Mouse (Mus musculus): ENCODE measurements around the gene Olfr394.
"Not testable (repeated sequence)": the region's sequence is repeated elsewhere in the genome, so short reads cannot be mapped to it uniquely, and the experiment has no call there.

Gene Olfr394

GRCm38 (mm10) chr11:73890671-73891070, at the start of gene Olfr394:
TSS of gene Olfr394 (minus strand) at chr11:73890771.
- in situ Hi-C loops (cut with MboI, MseI): no loop called here

- in situ Hi-C loops (cut with MboI, MseI): no loop called here
Observed at GRCm38 (mm10) chr11:73936377-73936776, 45.8 kb upstream of the Olfr394 start, which contains the start of gene Olfr23. TSS of gene Olfr23 (plus strand) at chr11:73936677.

- in situ Hi-C loops (cut with MboI, MseI): not testable (repeated sequence)
Observed at GRCm38 (mm10) chr11:73909199-73909598, 18.6 kb upstream of the Olfr394 start, which contains the start of gene Olfr395. TSS of gene Olfr395 (minus strand) at chr11:73909299.

- in situ Hi-C loops (cut with MboI, MseI): no loop called here
Observed at GRCm38 (mm10) chr11:73851354-73851753, 39.2 kb downstream of the Olfr394 start, which contains the start of gene Olfr393. TSS of gene Olfr393 (minus strand) at chr11:73851454.
